Mouse (Mus musculus) stomach, postnatal 0 days (tissue): ENCODE results near the gene Wipf2. TPM values are rescaled to one million over a fixed set of nuclear protein-coding genes. Genes with fewer than 3 reads are reported as not detected.

ENCODE experiments used
- ATAC-seq: fragments of 200-750 bp; cut with Nextera tagmentation; 2 replicates; pipeline ENCODE4 v1.8.0; 2017; ENCODE audit not compliant: low FRiP score, low TSS enrichment
- DNase-seq: peaks from one replicate; pipeline ENCODE4 v3.0.0-alpha.2; 2016; ENCODE audit warnings: low spot score
- H3K27ac ChIP-seq: fragments of 300-500 bp; sonication (generic); replicated peaks from 2 replicates; pipeline ENCODE4 v1.5.1; 2014; ENCODE audit warnings: mild to moderate bottlenecking, control low read depth
- H3K27me3 ChIP-seq: fragments of 300-500 bp; sonication (generic); 2 replicates; pipeline ENCODE4 v1.6.1; 2014; ENCODE audit warnings: low read length; ENCODE audit not compliant: control insufficient read depth, insufficient read depth
- H3K36me3 ChIP-seq: fragments of 300-500 bp; sonication (generic); 2 replicates; pipeline ENCODE4 v1.6.1; 2014; ENCODE audit warnings: low read length, mixed read lengths; ENCODE audit not compliant: control insufficient read depth, insufficient read depth
- H3K4me1 ChIP-seq: fragments of 300-500 bp; sonication (generic); replicated peaks from 2 replicates; pipeline ENCODE4 v1.6.1; 2014; ENCODE audit warnings: antibody characterized with exemption; ENCODE audit not compliant: control insufficient read depth, insufficient read depth
- H3K4me2 ChIP-seq: fragments of 300-500 bp; sonication (generic); replicated peaks from 2 replicates; pipeline ENCODE4 v1.6.1; 2014; ENCODE audit warnings: low read depth, mild to moderate bottlenecking, control low read depth, moderate library complexity
- H3K4me3 ChIP-seq: fragments of 300-500 bp; sonication (generic); 2 replicates; pipeline ENCODE4 v1.5.1; 2014; ENCODE audit warnings: low read depth, low read length, control low read depth
- H3K9ac ChIP-seq: fragments of 300-500 bp; sonication (generic); 2 replicates; pipeline ENCODE4 v1.6.1; 2014; ENCODE audit warnings: mild to moderate bottlenecking, low read length, control low read depth, mixed read lengths
- H3K9me3 ChIP-seq: fragments of 300-500 bp; sonication (generic); 2 replicates; pipeline ENCODE4 v1.6.1; 2016; ENCODE audit warnings: low read length; ENCODE audit not compliant: control insufficient read depth
- CTCF ChIP-seq: IDR thresholded peaks from 2 replicates; pipeline ENCODE4 v1.5.1; 2016; ENCODE audit warnings: antibody characterized with exemption, low read depth, mild to moderate bottlenecking, moderate library complexity
- EP300 ChIP-seq: optimal IDR thresholded peaks from 2 replicates; pipeline ENCODE3; 2016; ENCODE audit warnings: antibody characterized with exemption
- WGBS: fragments of 180-500 bp; shearing (Covaris S2); extraction: QIAGEN DNeasy Blood & Tissue Kit; methylation state at CpG from one replicate; pipeline ENCODE4 v1.1.7; 2014; 5-methylcytosine and 5-hydroxymethylcytosine counted together
- polyA plus RNA-seq: library from polyadenylated mRNA; unstranded; fragments of >200 nt; fragmentation: Nextera tagmentation; extraction: Ambion mirVana; gene quantifications from 2 replicates; pipeline ENCODE4 v1.2.1, GENCODE M21; 2015

Gene Wipf2
- polyA plus RNA-seq, 1 experiment from 2014 or later, result 4.9 TPM

DNA sequence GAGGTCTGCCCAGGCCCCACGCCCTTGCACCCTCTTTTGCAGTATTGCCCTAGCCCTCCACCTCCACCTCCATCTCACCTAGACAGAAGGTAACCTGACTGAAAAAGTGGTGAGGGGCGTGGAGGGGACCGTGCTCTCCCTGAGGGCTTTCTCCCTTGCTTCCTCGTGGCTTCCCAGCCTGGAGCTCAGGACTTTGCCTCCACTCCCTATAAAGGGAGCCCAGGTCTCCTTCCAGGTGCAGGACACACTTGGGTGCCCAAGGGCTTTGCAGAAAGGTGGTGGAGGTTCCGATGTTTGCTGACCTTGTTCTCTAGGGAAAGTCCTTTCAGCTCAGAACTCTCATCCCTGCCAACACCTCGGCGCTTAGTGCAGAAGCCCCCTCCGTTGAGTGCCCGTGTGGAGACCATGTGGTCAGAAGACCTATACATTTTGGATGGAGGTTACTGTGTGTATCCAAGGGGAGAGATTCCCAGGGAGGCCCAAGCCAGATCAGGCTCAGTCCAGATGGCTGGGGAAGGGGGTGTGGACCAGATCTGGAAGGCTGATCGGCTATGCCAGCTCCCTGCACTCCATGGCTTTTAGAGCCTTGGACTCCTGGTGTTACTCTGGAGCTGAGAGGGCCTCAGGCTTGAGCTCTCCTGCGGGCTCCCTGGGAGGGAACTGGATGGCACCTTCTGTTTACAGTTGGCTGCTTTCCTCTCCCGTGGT is 64.9 kb downstream of the Wipf2 start:
- H3K4me1 ChIP-seq, result peaks cover 59% of the 10 kb centered on the region
- ATAC-seq (no peak), DNase-seq (peak; percentile 31)
- H3K27me3 ChIP-seq, result no peaks in the 10 kb centered on the region
- H3K9ac ChIP-seq, result peak overlapping the region; percentile 70
- peak overlapping the region; percentile 89 for H3K4me2 ChIP-seq
- 12% methylated on average over 12 of the region's 12 CpGs for WGBS
- TF ChIP-seq CTCF (no peak), EP300 (no peak)
- H3K9me3 ChIP-seq, result no peaks in the 10 kb centered on the region
- no peaks in the 10 kb centered on the region for H3K36me3 ChIP-seq
- H3K4me3 ChIP-seq, result peak overlapping the region; percentile 61
- H3K27ac ChIP-seq, result peak overlapping the region; percentile 45

DNA sequence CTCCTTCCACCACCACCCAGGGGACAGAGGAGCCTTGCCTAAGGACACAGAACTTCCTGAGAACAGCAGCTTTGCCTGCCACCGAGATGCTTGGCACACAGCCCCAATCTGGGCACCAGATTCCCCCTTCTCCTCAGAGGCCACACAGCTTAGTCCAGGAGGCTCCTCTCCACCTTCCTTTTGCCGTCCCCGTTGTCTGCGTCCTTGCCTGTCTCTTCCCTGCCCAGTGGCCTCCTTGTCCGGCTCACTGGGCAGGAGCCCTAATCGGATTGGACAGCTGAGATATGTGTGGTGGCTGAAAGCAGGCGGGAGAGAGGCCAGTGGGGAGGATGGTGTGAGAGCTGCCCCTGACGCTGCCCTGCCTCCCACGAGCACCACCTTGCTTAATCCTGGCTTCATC is 66.1 kb downstream of the Wipf2 start:
- no peaks in the 10 kb centered on the region for H3K9me3 ChIP-seq
- DNase-seq, result peak; percentile 24
- H3K4me2 ChIP-seq, result peak overlapping the region; percentile 29
- ATAC-seq, result no peak
- TF ChIP-seq CTCF (no peak), EP300 (no peak)
- H3K27ac ChIP-seq, result peak overlapping the region; percentile 61
- 10% methylated on average over 9 of the region's 9 CpGs for WGBS
- peak overlapping the region; percentile 35; the same call in 1 of the 2 replicates for H3K9ac ChIP-seq
- H3K4me3 ChIP-seq, result no peak overlapping the region
- H3K27me3 ChIP-seq, result no peaks in the 10 kb centered on the region
- H3K36me3 ChIP-seq, result no peaks in the 10 kb centered on the region
- H3K4me1 ChIP-seq, result peaks cover 62% of the 10 kb centered on the region

DNA sequence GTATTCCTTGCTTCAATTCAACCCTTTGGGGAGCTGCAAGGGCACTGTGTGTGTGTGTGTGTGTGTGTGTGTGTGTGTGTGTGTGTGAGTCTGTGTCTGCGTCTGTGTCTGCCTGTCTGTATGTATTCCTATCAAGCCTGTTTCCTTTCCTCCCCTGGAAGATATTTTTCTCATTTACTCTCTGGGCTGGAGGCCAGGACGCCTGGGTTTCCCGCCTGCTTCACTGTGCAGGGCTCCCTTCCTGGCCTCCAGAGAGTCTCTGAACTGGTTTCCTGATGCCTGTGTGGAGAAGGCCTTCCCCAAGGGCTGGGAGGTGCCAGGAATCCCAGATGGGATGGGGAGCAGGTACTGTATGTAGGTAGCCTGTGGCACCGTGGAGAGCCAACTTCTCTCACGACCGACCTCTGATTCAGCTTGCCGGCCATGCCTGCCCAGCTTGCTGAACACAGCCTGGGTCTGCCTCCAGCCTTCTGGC is 66.7 kb downstream of the Wipf2 start:
- peak overlapping the region; percentile 29 for H3K4me2 ChIP-seq
- H3K9ac ChIP-seq, result no peak overlapping the region
- WGBS, result 21% methylated on average over 7 of the region's 7 CpGs
- no peaks in the 10 kb centered on the region for H3K9me3 ChIP-seq
- DNase-seq (peak; percentile 55), ATAC-seq (no peak)
- H3K36me3 ChIP-seq, result no peaks in the 10 kb centered on the region
- H3K4me3 ChIP-seq, result no peak overlapping the region
- no peak for TF ChIP-seq EP300
- TF ChIP-seq CTCF, result no peak
- peak overlapping the region; percentile 61 for H3K27ac ChIP-seq
- H3K4me1 ChIP-seq, result peaks cover 62% of the 10 kb centered on the region
- H3K27me3 ChIP-seq, result no peaks in the 10 kb centered on the region

DNA sequence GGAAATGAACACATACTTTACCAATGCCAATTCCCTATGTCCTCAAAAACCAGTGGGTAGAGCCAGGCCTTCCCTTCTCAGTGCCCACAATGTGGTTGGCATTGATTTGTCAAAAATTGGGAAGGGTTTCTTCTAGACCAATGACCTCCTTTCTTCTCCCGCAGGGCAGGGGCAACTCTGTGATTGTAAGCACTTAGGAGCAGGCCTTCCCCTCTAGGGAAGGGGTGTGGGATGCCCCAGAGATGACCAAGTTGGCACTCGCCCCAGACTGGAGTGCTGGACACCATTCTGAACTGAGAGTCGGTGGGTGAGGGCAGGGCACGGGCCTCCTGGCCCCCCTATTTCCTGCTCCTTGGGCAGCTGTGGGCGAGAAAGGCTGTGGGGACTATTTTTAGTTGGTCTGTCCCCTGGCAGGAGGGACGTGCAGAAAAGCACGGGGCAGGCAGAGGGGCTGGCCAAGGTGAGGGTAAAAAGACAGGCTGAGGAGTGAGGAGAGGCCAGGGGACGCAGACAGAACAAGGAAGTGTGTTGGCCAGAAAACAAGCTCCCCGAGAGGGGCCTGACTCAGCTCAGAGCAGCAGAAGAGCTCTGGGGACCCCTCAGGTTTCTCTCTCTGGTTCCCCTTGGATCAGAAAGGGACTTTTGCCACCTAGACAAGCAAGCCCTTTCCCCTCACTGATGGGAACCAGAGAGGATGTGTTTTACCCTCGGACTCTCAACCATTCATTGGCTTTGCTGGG is 67.5 kb downstream of the Wipf2 start:
- Histone ChIP-seq H3K27ac (peak overlapping the region; percentile 61), H3K4me1 (peaks cover 55% of the 10 kb centered on the region), H3K9ac (peak overlapping the region; percentile 27; the same call in 1 of the 2 replicates), H3K9me3 (no peaks in the 10 kb centered on the region), H3K36me3 (no peaks in the 10 kb centered on the region), H3K4me2 (0 out of 2 replicates have a peak overlapping the region, but pooled peaks have one; percentile 6), H3K27me3 (no peaks in the 10 kb centered on the region), H3K4me3 (no peak overlapping the region)
- no peak for ATAC-seq
- DNase-seq, result peak; percentile 27
- WGBS, result 23% methylated on average over 10 of the region's 10 CpGs
- no peak for TF ChIP-seq EP300
- no peak for TF ChIP-seq CTCF

DNA sequence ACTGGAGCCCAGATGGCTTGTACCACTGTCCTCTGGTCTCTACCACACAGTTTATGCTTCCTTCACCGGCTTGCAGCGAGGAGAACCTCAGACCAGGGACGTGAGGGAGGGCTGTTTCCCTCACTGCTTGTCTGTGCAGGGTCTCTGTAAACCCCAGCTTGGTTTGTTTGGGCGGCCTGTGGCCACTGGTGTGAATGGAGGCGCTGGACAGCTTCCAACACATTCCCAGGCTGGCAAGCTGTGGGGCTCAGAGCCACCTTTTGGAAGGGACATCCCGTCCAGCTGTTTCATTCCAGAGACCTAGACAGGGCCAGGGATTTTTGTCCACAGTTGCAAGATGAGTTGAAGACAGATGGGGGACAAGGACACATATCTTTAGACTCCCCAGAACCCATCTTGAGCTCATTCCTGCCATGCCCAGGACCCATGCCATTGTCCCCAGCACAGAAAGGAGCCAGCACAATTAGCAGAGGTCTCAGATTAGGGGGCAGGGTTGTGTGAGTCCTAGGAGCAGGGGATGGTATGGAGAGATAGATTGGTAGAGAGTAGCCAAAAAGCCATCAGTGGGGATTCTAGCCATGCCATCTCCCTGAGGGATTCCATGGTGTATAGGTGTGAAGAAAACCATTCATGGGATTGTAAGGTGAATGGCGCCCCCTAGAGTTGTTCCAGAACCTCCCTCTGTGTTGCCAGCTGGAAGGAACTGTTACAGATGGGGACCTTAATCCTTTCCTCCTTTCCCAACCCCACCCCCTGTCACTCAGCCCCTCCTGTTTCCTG is 68.3 kb downstream of the Wipf2 start:
- Histone ChIP-seq H3K27ac (peak overlapping the region; percentile 61), H3K36me3 (no peaks in the 10 kb centered on the region), H3K4me2 (peak overlapping the region; percentile 27; the same call in 1 of the 2 replicates), H3K9ac (peak overlapping the region; percentile 27; the same call in 1 of the 2 replicates), H3K4me3 (no peak overlapping the region), H3K9me3 (no peaks in the 10 kb centered on the region), H3K27me3 (no peaks in the 10 kb centered on the region), H3K4me1 (peaks cover 56% of the 10 kb centered on the region)
- no peak for ATAC-seq
- DNase-seq, result peak; percentile 38
- TF ChIP-seq EP300 (no peak), CTCF (peak; percentile 56)
- 16% methylated on average over 7 of the region's 7 CpGs for WGBS
